25 mouse cellular contexts compared by ENCODE assay signal in genomic region chr12:71486078-71486477, GRCm38 (mm10).
"Had no signal": no experiment of that assay in that cellular context is flagged by ENCODE, and none has a peak within 500 bp of the region (broad histone marks: within the 10 kb centered on the region; RNA-seq: fewer than 3 reads in every experiment).

No protein-coding gene starts in this region.

- ATAC-seq: hindbrain, postnatal 0 days; intestine, embryonic 16.5 days had no signal

- H3K4me2 ChIP-seq: heart, embryonic 11.5 days; heart, embryonic 13.5 days; heart, embryonic 15.5 days; hindbrain, embryonic 13.5 days; hindbrain, embryonic 15.5 days; kidney, embryonic 15.5 days; limb, embryonic 12.5 days; liver, embryonic 11.5 days had no signal

- H3K27me3 ChIP-seq: heart, embryonic 13.5 days; heart, embryonic 15.5 days; hindbrain, embryonic 13.5 days; hindbrain, embryonic 15.5 days; kidney, embryonic 15.5 days; limb, embryonic 12.5 days had no signal

- DNase-seq: gastrocnemius, postnatal 14 days; gastrocnemius, postnatal 36 days; heart, adult 2 months; heart, postnatal 14 days; heart, postnatal 36 days; kidney, adult 11 months; kidney, adult 2 months; kidney, adult 9 months; kidney, postnatal 14 days; kidney, postnatal 36 days; layer of hippocampus, adult 9-11 months; liver had no signal

- H3K27ac ChIP-seq: heart, adult 2 months; heart, embryonic 13.5 days; heart, embryonic 15.5 days; hindbrain, embryonic 13.5 days; hindbrain, embryonic 15.5 days; hindbrain, postnatal 0 days; kidney, embryonic 15.5 days; kidney, postnatal 0 days; left cerebral cortex, adult 2 months; limb, embryonic 10.5 days; limb, embryonic 12.5 days had no signal

- H3K9me3 ChIP-seq: heart, embryonic 13.5 days; heart, embryonic 15.5 days; hindbrain, embryonic 13.5 days; hindbrain, embryonic 15.5 days; kidney, embryonic 15.5 days; limb, embryonic 10.5 days; limb, embryonic 12.5 days had no signal

- H3K4me3 ChIP-seq: heart, adult 2 months; heart, embryonic 13.5 days; heart, embryonic 15.5 days; hindbrain, embryonic 13.5 days; hindbrain, embryonic 15.5 days; kidney, embryonic 15.5 days; left cerebral cortex, adult 2 months; limb, embryonic 10.5 days; limb, embryonic 12.5 days had no signal

- H3K36me3 ChIP-seq: heart, embryonic 13.5 days; heart, embryonic 15.5 days; hindbrain, embryonic 13.5 days; hindbrain, embryonic 15.5 days; kidney, embryonic 15.5 days; limb, embryonic 10.5 days; limb, embryonic 12.5 days had no signal

- H3K9ac ChIP-seq: heart, embryonic 13.5 days; heart, embryonic 15.5 days; hindbrain, embryonic 13.5 days; hindbrain, embryonic 15.5 days; kidney, embryonic 15.5 days; limb, embryonic 12.5 days had no signal
